Mouse (Mus musculus) T-helper 17 cell (primary cell): ENCODE results near the gene Peak1.

Experiments used
- in situ Hi-C, 2 experiments: fragments of 300-600 bp; cut with MboI, MseI; formaldehyde crosslinking; loops; 1 replicate in 1 of 2; 2 replicates in 1 of 2; pipeline ENCODE4 v1.15.1; 2025; ENCODE audit warnings: high pct_unique_total_duplicates in 2 of 2

The Peak1 gene

GRCm38 (mm10) chr9:56417415-56417947 lies 386 bp downstream of the Peak1 start:
- in situ Hi-C loops = loop anchor here (10.0 kb wide), 1 partner anchor 87 kb away; no protein-coding TSS in a partner anchor

GRCm38 (mm10) chr9:56415935-56416607 lies 1.8 kb downstream of the Peak1 start:
- in situ Hi-C loops = loop anchor here (10.0 kb wide), 1 partner anchor 89 kb away; no protein-coding TSS in a partner anchor

GRCm38 (mm10) chr9:56415393-56415792 lies 2.5 kb downstream of the Peak1 start:
- in situ Hi-C loops = loop anchor here (10.0 kb wide), 1 partner anchor 89 kb away; no protein-coding TSS in a partner anchor

GRCm38 (mm10) chr9:56414322-56414721 lies 3.5 kb downstream of the Peak1 start:
- in situ Hi-C loops = loop anchor here (10.0 kb wide), 1 partner anchor 90 kb away; no protein-coding TSS in a partner anchor

GRCm38 (mm10) chr9:56412716-56413115 lies 5.2 kb downstream of the Peak1 start:
- in situ Hi-C loops = loop anchor here (10.0 kb wide), 1 partner anchor 92 kb away; no protein-coding TSS in a partner anchor

GRCm38 (mm10) chr9:56409928-56410327 lies 7.9 kb downstream of the Peak1 start:
- in situ Hi-C loops = loop anchor here (10.0 kb wide), 1 partner anchor 95 kb away; no protein-coding TSS in a partner anchor

GRCm38 (mm10) chr9:56404619-56405018 lies 13.2 kb downstream of the Peak1 start:
- in situ Hi-C loops = no loop called here

- in situ Hi-C loops = no loop called here
These were observed 21.6 kb downstream of the Peak1 start for GRCm38 (mm10) chr9:56396306-56396705.

GRCm38 (mm10) chr9:56392857-56393256 lies 25.0 kb downstream of the Peak1 start:
- in situ Hi-C loops = no loop called here

- in situ Hi-C loops = loop anchor here in 1 of 2 experiments (10.0 kb wide), 1 partner anchor 838 kb away; no protein-coding TSS in a partner anchor
These were observed 35.1 kb downstream of the Peak1 start for GRCm38 (mm10) chr9:56382786-56383185.

GRCm38 (mm10) chr9:56374401-56374800 lies 43.5 kb downstream of the Peak1 start:
- in situ Hi-C loops = no loop called here

GRCm38 (mm10) chr9:56370710-56371109 lies 47.2 kb downstream of the Peak1 start:
- in situ Hi-C loops = no loop called here

- in situ Hi-C loops = no loop called here
These were observed 49.1 kb downstream of the Peak1 start for GRCm38 (mm10) chr9:56368814-56369213.

GRCm38 (mm10) chr9:56363306-56363705 lies 54.6 kb downstream of the Peak1 start:
- in situ Hi-C loops = no loop called here

GRCm38 (mm10) chr9:56359261-56359660 lies 58.6 kb downstream of the Peak1 start:
- in situ Hi-C loops = no loop called here

GRCm38 (mm10) chr9:56355186-56355585 lies 62.7 kb downstream of the Peak1 start:
- in situ Hi-C loops = no loop called here

- in situ Hi-C loops = no loop called here
These were observed 71.5 kb downstream of the Peak1 start for GRCm38 (mm10) chr9:56346321-56346720.

- in situ Hi-C loops = no loop called here
These were observed 78.3 kb downstream of the Peak1 start for GRCm38 (mm10) chr9:56339426-56340195.

GRCm38 (mm10) chr9:56334363-56334762 lies 83.5 kb downstream of the Peak1 start:
- in situ Hi-C loops = no loop called here

GRCm38 (mm10) chr9:56332774-56333173 lies 85.1 kb downstream of the Peak1 start:
- in situ Hi-C loops = no loop called here

GRCm38 (mm10) chr9:56326511-56327005 lies 91.3 kb downstream of the Peak1 start:
- in situ Hi-C loops = no loop called here

GRCm38 (mm10) chr9:56325725-56326124 lies 92.1 kb downstream of the Peak1 start:
- in situ Hi-C loops = no loop called here
